Mouse (Mus musculus) cortical plate, adult 2 months (tissue): Measurements from ENCODE around the gene Wars.

ENCODE experiments used
- CTCF ChIP-seq: fragments of 200-500 bp; IDR thresholded peaks from 2 replicates; pipeline ENCODE4 v1.5.1; 2011; ENCODE audit warnings: mild to moderate bottlenecking, control low read depth, low read length; ENCODE audit not compliant: insufficient read depth; ENCODE audit errors: extremely low read depth
- POLR2A ChIP-seq: fragments of 200-500 bp; IDR thresholded peaks from 2 replicates; pipeline ENCODE4 v1.6.1; 2011; ENCODE audit warnings: mild to moderate bottlenecking, low read length, control low read depth; ENCODE audit not compliant: insufficient read depth; ENCODE audit errors: extremely low read depth

GRCm38 (mm10) chr12:108830358-108830757 is 63.6 kb downstream of the Wars start:
- TF ChIP-seq POLR2A (no peak), CTCF (no peak)
